Mouse (Mus musculus): Measurements from ENCODE around the gene Esp38. TPM values are rescaled to one million over a fixed set of nuclear protein-coding genes. Genes with fewer than 3 reads are reported as not detected.

Esp38 gene
- not detected for total RNA-seq (2023)

DNA sequence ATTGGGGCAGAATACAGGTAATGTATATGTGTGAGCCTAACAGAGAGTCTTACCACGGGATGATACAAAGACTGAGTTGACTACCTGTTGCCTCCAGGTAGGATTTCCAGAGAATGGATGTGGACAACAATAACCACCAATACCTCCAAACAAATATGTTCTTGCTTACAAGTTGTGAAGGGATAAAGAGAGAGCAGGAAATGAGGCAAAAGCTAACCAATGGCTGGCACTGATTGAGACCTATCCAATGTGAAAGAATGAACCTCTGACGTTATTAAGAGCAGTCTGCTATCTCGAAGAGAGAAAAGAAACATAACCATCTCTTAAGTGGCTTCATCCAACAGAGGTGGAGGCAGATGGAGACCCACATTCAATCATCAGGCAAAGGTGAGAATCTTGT lies at the start of gene Esp38:
Gene Esp38 (plus strand): TSS at position 301 of the 400 bp plus-strand sequence.

Other genes with a start within 250 kb of the Esp38 start
- not detected for gene AC192777.2, start 144.9 kb downstream of the Esp38 start, total RNA-seq (2023)